Mouse (Mus musculus) E14TG2a.4 (cell line): ENCODE data around the gene Hepacam2.
"Not testable (repeated sequence)": the region's sequence is repeated elsewhere in the genome, so short reads cannot be mapped to it uniquely, and the experiment has no call there.

Source experiments
- CTCF ChIP-seq: conservative IDR thresholded peaks from 2 replicates; pipeline ENCODE4 v1.5.1; 2014; ENCODE audit warnings: low read length
- NANOG ChIP-seq: IDR thresholded peaks from 2 replicates; pipeline ENCODE4 v1.6.1; 2014; ENCODE audit warnings: borderline replicate concordance, low read length, mixed read lengths
- POU5F1 ChIP-seq: IDR thresholded peaks from 2 replicates; pipeline ENCODE4 v1.6.1; 2014; ENCODE audit warnings: low read length, borderline replicate concordance

DNA sequence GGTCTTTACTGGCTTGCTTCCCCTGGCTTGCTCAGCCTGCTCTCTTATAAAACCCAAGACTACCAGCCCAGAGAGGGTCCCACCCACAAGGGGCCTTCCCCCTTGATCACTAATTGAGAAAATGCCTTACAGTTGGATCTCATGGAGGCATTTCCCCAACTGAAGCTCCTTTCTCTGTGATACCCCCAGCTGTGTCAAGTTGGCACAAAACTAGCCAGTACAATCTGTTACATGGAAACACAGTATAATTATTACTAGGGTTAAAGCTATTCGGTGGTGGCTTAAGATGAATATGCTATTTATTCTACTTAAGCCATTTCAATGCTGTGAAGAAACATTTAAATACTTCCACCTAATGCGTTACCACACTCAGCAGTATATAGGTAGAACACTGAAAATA lies 10.1 kb upstream of the Hepacam2 start:
- TF ChIP-seq CTCF, NANOG, POU5F1: not testable (repeated sequence)
